Mouse (Mus musculus) layer of hippocampus, adult 9-10 months (tissue): ENCODE results near the gene Zfp459.
"Not testable (repeated sequence)": the region's sequence is repeated elsewhere in the genome, so short reads cannot be mapped to it uniquely, and the experiment has no call there.

ENCODE experiments used
- DNase-seq: peaks from one replicate; pipeline ENCODE4 v3.0.0; 2022; ENCODE audit warnings: low spot score

Zfp459 gene

DNA sequence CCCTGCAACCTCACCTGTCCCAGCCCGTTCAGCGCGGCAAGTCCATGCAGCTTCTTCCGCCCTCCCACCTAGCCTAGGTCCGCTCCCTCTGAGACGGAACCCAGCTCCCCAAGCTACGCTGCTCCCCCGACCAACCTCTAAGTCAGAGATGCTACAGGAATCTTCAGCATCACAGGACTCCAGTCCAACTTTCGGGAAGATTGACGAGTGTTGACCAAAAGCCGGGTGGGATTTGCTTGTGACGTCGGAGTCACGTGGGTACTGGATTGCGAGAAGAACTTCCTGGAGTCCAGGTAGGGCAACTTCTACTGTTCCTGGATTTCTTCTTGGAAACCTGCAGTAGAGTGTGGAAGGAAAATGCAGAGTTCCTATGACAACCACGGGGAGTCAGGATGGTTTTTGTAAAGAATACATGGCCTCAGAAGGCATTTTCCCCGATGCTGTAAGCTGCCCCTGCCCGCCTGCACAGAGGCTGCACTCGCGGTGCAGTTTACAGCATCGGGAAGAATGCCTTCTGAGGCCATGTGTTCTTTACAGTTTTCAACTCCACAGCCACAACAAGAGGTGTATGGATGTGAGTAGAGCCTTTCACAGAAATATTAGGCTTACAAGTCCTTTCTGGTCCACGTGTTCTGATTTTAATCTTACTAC is at the start of gene Zfp459:
Gene Zfp459 (minus strand): TSS at position 212 of the 651 bp plus-strand sequence.
- DNase-seq = no peak

DNA sequence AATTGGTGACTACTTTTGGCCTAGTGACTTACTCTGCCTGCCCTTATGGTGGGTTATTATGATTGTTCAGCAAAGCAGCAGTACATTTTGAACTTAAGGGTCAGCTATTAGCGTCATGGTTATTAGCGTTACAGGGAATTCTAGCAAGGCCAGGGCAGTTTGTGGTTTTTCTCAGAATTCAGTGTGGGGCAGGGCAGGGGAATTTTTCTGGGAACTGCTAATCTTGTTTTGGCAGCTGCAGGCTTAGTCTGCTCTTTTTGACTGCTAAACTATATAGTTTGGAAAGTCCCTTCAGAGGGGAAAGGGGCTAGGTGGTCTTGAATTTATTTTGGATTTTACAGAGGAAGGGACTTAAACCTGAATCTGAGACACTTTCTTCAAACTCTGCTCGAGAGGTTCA is 48.1 kb upstream of the Zfp459 start:
- DNase-seq = no peak

DNA sequence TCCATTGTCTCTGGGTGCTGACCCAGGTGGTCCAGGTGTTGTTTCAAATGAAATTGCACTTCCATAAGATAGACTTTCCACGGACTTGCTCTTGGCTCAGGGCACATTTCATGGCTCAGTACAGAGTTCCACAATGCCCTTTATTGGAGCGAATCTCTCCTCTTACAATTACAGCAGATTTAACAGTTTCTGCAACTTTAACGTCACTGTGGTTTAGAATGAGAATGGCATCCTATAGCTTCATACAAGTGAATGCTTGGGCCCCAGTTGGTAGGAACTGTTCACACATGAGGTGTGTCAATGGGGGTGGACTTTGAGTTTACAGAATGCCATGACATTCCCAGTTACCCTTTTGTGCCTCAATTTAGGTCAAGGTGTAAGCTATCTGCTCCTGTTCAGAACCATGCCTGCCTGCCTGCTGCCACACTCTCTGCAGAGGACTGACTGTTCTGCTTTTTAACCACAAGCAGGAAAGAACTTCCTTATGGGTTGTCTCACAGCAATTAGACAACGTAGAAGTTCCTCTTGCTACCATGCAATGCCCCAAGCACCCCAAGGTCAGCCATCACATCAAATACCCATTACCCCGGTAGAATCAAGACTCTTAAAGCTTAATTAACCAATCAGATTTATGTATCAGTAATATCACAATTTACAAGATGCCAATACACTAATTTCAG is 42.4 kb upstream of the Zfp459 start:
- not testable (repeated sequence) for DNase-seq

DNA sequence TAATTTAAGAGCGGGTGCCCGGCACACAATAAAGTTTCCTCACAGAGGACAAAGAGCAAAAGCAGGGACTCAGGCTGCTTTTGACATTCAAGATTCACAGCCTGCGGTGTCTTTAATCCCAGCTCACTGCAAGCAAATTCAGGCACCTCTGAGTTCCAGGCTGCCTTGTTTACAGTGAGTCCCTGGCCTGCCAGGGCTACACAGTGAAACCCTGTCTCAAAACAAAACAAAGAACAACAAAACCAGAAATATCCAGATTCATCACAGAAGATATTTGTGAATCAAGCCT is 30.7 kb upstream of the Zfp459 start:
- DNase-seq = no peak

DNA sequence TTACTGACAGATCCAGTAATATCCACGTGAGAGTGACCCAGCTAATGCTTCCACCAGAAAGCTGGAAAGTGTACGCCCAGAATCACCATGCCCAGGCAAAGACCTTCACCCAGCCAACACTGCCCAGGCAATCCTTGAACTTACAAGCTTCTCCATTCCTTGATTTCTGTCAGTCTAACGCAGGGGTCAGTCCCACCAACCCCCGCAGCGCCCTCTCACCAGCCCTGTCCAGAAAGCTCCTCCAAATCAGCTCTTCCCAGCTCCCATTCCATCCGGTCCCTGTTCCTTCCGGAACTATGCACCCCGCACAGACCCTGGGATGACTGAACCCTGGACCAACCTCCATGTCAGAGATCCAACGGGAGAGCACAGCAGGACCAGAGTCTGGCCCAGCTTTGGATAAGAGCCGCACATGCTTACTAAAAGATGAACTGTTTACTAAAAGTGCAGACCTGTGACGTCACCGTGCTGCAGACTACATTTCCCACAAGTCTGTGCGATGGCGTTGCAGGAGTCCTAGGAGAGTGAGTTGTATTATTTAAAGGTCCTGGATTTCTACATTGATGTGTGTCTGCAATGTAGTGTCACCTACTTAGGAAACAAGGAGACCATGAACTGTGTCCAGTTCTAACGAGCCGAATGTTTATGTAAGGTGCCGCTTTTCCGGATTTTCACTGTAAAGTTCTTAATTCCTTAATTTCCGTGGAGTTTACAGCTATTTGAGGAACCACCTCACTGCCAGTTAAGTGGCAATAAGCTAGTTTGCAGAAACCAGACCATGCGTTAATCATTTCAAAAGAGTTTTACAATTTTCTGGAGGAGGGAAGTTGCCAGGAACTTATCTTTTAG is 30.2 kb upstream of the Zfp459 start, which contains the start of gene Zfp874a:
Gene Zfp874a (minus strand): TSS at position 453 of the 849 bp plus-strand sequence.
- peak; percentile 92 for DNase-seq

DNA sequence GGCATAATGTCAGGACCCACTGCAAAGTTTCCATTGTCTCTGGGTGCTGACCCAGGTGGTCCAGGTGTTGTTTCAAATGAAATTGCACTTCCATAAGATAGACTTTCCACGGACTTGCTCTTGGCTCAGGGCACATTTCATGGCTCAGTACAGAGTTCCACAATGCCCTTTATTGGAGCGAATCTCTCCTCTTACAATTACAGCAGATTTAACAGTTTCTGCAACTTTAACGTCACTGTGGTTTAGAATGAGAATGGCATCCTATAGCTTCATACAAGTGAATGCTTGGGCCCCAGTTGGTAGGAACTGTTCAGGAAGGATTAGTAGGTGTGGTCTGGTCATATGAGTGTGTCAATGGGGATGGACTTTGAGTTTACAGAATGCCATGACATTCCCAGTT is 15.9 kb upstream of the Zfp459 start:
- not testable (repeated sequence) for DNase-seq

DNA sequence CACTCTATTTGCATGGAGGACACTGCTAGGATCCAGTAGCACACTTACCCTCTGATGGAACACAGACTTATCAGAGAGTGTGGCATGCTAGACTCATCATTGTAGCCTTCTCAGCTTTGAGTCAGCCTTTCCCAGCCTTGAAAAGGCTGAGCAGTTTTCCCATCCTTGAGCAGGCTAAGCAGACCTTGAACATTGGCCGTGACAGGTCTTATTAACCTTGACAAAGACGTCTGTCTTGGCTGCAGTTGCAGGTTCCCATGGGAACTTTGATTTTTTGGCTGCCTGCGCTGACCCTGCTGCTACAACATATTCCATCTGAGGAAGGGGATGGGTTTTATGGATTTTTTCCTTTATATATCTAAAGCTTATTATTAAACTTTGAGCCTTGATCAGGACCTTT is 6.9 kb upstream of the Zfp459 start:
- no peak for DNase-seq

DNA sequence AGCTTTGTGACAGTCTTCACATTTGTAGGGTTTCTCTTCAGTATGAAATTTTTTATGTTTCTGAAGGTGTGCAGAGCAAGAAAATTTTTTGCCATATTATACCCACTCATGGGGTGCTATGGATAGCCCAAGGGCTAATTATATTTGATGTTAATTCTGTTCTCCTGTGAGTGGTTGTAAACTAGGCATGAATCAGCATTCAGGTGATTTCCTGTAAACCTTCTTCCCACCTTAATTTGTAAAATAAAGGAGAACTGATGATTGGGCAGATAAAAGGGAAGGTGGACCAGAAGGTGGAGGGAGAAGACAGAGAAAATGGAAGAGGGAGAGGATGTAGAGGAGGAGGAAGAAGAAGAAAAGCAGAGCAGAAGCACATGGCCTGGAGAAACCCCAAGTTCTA is 4.5 kb upstream of the Zfp459 start:
- not testable (repeated sequence) for DNase-seq

DNA sequence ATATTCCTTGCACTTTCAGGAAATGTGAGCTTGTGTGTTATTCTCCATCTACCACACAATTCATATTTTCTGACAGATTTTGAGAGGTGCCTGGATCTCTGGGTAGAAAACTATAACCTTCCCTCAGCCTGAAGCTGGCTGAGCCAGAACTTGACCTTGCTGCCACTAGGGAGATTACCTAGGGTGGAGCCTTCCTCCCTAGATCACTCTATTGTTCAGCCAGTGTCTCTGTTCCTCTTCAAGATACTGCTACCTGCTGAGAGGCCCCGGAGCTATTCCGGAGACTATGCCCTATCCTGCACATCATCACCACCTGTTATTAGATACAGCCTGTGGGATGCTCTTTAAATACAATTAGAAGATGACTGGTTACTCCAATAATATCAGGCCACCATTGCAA is 1.3 kb upstream of the Zfp459 start:
- not testable (repeated sequence) for DNase-seq

DNA sequence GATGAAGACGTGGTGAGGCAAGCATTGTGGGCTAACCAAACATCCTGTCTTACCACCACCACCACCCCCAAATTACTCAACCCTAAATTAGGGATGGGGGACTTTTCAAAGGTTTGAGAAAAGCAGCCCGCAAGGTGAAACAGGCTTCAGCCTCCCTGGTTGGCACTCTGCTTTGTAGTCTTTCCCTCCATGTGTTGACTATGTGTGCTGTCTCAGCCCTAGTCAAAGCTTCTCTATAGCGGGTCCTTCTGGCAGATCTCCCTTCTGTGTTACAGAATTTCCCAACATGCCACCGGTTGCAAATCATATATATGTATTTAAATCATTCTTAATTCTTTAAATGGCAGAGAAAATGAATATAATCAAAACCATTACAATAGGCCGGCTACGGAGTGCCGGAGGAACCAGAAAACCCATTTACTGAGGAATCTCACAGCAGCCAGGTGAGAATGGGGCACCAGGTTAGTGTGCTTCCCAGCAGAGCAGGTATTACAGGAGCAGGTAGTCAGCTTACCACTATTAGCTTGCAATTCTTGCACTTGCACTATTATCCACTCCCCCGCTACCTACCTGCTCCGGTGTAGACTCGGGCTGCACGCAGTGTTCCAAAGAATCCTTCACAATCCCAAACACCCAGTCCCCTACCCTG is 536 bp downstream of the Zfp459 start:
- no peak for DNase-seq

DNA sequence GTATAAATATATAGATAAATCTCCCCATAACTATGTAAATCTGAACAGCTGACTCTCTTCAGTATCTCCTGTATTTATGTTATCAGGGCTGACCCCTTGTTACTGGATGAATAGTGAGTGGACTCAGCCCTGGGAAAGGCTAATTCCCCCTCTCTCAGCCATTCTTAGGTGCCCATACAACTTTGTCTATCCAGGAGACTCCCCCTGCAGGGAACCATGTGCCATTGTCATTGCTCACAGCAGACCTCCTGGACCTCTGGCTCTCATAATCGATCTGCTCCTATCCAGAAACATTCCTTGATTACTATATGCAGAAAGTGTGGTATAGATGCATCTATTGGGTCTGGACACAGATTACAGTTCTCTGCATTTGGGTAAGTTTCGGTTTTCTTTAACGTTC is 4.4 kb downstream of the Zfp459 start:
- no peak for DNase-seq

DNA sequence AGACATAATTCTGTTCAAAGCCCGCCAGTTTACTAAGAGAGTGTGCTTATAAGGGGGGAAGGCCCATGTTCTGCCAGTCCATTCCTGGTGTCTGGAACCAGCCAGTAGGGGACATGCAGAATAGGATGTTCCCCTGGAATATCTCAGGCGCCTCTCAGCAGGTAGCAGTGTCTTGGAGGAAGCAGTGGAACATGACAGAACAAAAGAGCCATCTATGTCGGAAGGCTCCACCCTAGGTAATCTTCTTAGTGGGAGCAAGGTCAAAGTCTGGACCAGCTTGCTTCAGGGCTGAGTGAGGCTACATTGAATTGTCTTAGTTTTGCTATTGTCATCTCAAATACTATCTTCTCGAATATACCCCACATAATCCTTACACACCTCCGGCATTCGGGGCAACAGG is 5.5 kb downstream of the Zfp459 start:
- DNase-seq = no peak

DNA sequence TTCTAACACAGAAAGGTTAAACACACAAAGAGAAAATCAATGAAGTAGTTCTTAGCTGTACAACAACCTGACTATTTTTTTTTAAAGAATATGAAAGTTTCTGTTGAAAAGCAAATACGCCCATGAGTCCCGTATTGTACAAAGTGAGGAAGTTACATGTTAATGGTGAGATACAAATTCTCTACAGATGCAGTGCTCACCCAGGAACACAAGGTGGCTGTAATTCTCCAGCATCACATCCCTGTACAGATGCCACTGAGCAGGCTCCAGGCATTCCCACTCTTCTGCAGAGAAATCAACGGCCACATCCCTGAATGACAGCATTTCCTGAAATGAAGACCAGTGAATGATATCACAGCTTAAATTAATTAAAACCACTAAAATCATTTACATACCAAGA is 7.6 kb downstream of the Zfp459 start:
- not testable (repeated sequence) for DNase-seq

DNA sequence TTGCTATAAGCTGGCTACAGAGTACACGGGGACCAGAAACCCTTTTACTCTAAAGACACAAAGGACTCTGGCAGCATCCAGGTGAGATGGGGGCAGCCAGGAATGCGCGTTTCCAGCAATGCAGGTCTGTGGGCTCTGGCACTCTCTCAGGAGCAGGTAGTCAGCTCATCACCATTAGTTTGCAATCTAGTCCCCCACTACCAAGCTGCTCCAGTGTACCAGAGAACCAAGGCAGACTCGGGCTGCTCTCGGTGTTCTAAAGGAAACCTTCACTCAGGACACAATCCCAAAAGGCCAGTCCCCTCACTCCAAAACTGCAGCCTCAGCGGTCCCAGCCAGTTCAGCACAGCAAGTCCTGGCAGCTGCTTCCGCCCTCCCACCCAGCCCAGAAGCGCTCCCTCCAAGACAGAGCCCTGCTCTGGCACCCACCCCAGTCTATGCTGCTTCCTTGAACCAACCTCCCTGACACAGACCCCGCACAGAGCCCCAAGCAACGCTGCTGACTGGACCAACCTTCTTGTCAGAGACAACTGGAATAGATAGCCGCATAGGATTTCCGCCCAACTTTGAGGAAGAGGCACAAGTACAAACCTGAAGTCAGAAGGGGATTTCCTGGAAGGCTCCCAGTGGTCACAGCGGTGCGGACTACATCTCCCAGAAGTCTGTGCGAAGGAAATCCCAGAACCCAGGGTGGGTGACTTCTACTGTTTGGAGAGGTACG is 21.9 kb downstream of the Zfp459 start, which contains the start of gene Zfp429:
Gene Zfp429 (minus strand): TSS at position 637 of the 721 bp plus-strand sequence.
- peak; percentile 51 for DNase-seq

DNA sequence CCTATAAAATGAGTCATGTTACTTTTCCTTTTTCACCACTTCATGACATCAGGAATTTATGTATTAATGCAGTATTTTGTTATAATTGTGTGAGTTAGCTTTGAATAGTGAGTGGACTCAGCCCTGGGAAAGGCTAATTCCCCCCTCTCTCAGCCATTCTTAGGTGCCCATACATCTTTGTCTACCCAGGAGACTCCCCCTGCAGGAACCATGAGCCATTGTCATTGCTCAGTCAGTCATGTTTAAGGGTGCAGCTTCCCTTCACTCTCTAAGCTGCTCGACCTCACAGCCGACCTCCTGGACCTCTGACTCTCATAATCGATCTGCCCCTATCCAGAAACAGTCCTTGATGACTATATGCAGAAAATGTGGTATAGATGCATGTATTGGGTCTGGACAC is 45.0 kb downstream of the Zfp459 start:
- DNase-seq = not testable (repeated sequence)

DNA sequence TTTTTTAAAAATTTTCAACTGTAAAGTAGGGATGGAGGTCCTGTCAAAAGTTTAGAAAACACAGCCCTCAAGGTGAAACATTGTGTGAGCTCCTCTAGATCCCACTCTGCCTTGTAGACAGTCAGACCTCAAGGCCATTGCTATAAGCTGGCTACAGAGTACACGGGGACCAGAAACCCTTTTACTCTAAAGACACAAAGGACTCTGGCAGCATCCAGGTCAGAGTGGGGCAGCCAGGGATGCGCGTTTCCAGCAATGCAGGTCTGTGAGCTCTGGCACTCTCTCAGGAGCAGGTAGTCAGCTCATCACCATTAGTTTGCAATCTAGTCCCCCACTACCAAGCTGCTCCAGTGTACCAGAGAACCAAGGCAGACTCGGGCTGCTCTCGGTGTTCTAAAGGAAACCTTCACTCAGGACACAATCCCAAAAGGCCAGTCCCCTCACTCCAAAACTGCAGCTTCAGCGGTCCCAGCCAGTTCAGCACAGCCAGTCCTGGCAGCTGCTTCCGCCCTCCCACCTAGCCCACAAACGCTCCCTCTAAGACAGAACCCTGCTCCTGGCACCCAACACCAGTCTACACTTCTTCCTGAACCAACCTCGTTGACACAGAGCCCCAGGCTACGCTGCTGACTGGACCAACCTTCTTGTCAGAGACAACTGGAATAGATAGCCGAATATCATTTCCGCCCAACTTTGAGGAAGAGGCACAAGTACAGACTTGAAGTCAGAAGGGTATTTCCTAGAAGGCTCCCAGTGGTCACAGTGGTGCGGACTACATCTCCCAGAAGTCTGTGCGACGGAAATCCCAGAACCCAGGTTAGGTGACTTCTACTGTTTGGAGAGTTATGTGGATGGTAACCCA is 45.9 kb downstream of the Zfp459 start, which contains the start of the genes Gm28041 and Zfp456:
Gene Gm28041 (minus strand): TSS at position 684 of the 862 bp plus-strand sequence.
Gene Zfp456 (minus strand): TSS at position 761 of the 862 bp plus-strand sequence.
- not testable (repeated sequence) for DNase-seq

DNA sequence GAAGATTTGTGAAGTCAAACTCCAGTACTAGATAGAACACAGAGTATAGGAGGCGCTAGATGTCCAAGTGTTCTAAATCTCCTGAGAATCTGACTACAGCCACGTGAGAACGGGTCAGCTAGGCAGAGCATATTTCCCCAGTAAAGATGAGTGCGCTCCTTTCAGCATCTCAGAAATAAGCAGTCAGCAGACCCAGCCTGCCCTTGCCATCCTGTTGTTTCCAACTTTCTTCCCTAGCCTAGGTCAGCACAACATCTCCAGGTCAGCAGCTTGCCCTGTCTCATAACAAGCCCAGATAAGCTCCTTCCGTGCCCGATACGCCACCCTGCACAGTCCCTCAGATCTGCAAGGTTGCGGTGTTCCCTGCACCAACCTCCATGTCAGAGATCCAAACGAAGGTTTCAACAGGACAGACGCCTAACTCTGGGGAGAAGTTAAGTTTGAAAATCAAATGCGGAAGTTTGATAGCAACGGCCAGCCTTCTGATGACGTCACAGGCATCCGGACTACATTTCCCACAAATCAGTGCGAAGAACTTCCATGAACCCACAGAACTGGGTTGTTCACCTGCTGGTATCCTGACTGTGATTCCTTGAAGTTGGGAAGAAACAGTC is 61.0 kb downstream of the Zfp459 start, which contains the start of the genes Gm28044 and Zfp953:
Gene Gm28044 (minus strand): TSS at position 406 of the 614 bp plus-strand sequence.
Gene Zfp953 (minus strand): TSS at position 475 of the 614 bp plus-strand sequence.
- peak; percentile 92 for DNase-seq
